Mouse (Mus musculus) hindbrain, embryonic 16.5 days (tissue): ENCODE measurements around the gene BC037034. TPM values are rescaled to one million over a fixed set of nuclear protein-coding genes. Genes with fewer than 3 reads are reported as not detected.

Experiments
- ATAC-seq: fragments of 200-750 bp; cut with Nextera tagmentation; 2 replicates; pipeline ENCODE4 v1.8.0; 2017; ENCODE audit warnings: moderate TSS enrichment, moderate library complexity
- H3K27ac ChIP-seq: fragments of 300-500 bp; sonication (generic); 2 replicates; pipeline ENCODE4 v1.5.1; 2014; ENCODE audit warnings: low read depth, mild to moderate bottlenecking, control low read depth, low read length, moderate library complexity
- H3K27me3 ChIP-seq: fragments of 300-500 bp; sonication (generic); replicated peaks from 2 replicates; pipeline ENCODE4 v1.6.1; 2014; ENCODE audit warnings: low read length; ENCODE audit not compliant: control insufficient read depth, insufficient read depth
- H3K36me3 ChIP-seq: fragments of 300-500 bp; sonication (generic); 2 replicates; pipeline ENCODE4 v1.6.1; 2014; ENCODE audit warnings: mild to moderate bottlenecking, low read length, moderate library complexity, mixed read lengths; ENCODE audit not compliant: control insufficient read depth, insufficient read depth
- H3K4me1 ChIP-seq: fragments of 300-500 bp; sonication (generic); 2 replicates; pipeline ENCODE4 v1.6.1; 2014; ENCODE audit warnings: low read depth, low read length; ENCODE audit not compliant: control insufficient read depth, insufficient read depth
- H3K4me2 ChIP-seq: fragments of 300-500 bp; sonication (generic); 2 replicates; pipeline ENCODE4 v1.6.1; 2014; ENCODE audit warnings: mild to moderate bottlenecking, low read length, control low read depth, moderate library complexity
- H3K4me3 ChIP-seq: fragments of 300-500 bp; sonication (generic); 2 replicates; pipeline ENCODE4 v1.5.1; 2014; ENCODE audit warnings: mild to moderate bottlenecking, low read length, control low read depth, moderate library complexity
- H3K9ac ChIP-seq: fragments of 300-500 bp; sonication (generic); 2 replicates; pipeline ENCODE4 v1.6.1; 2014; ENCODE audit warnings: low read depth, mild to moderate bottlenecking, control low read depth, low read length, moderate library complexity
- H3K9me3 ChIP-seq: fragments of 300-500 bp; sonication (generic); 2 replicates; pipeline ENCODE4 v1.6.1; 2014; ENCODE audit warnings: mild to moderate bottlenecking, low read length, moderate library complexity; ENCODE audit not compliant: control insufficient read depth
- WGBS: fragments of 180-500 bp; shearing (Covaris S2); extraction: QIAGEN DNeasy Blood & Tissue Kit; methylation state at CpG from one replicate; pipeline ENCODE4 v1.1.7; 2014; 5-methylcytosine and 5-hydroxymethylcytosine counted together
- polyA plus RNA-seq: library from polyadenylated mRNA; unstranded; fragments of >200 nt; fragmentation: Nextera tagmentation; extraction: Ambion mirVana; gene quantifications from 2 replicates; pipeline ENCODE4 v1.2.1, GENCODE M21; 2015

BC037034 gene
- polyA plus RNA-seq, 1 experiment from 2014 or later: 15.3 TPM

GRCm38 (mm10) chr5:138258078-138258477 is 5.8 kb downstream of the BC037034 start:
- H3K9me3 ChIP-seq: no peaks in the 10 kb centered on the region
- H3K36me3 ChIP-seq: peaks cover 24% of the 10 kb centered on the region
- no peak overlapping the region for H3K4me2 ChIP-seq
- H3K27ac ChIP-seq: no peak overlapping the region
- H3K4me3 ChIP-seq: no peak overlapping the region
- H3K4me1 ChIP-seq: peaks cover 21% of the 10 kb centered on the region
- WGBS: 94% methylated on average over 3 of the region's 3 CpGs
- no peak overlapping the region for H3K9ac ChIP-seq
- H3K27me3 ChIP-seq: no peaks in the 10 kb centered on the region
- ATAC-seq: no peak

GRCm38 (mm10) chr5:138257585-138257978 is 6.3 kb downstream of the BC037034 start:
- H3K27me3 ChIP-seq: no peaks in the 10 kb centered on the region
- H3K27ac ChIP-seq: no peak overlapping the region
- no peak overlapping the region for H3K9ac ChIP-seq
- no peak overlapping the region for H3K4me3 ChIP-seq
- peaks cover 24% of the 10 kb centered on the region for H3K36me3 ChIP-seq
- no peaks in the 10 kb centered on the region for H3K9me3 ChIP-seq
- no peak for ATAC-seq
- H3K4me2 ChIP-seq: no peak overlapping the region
- peaks cover 16% of the 10 kb centered on the region for H3K4me1 ChIP-seq
- WGBS: 94% methylated on average over 4 of the region's 4 CpGs

- Histone ChIP-seq H3K9ac (no peak overlapping the region), H3K27ac (no peak overlapping the region), H3K9me3 (no peaks in the 10 kb centered on the region), H3K4me3 (no peak overlapping the region), H3K4me2 (no peak overlapping the region), H3K36me3 (peaks cover 24% of the 10 kb centered on the region), H3K27me3 (no peaks in the 10 kb centered on the region), H3K4me1 (peaks cover 12% of the 10 kb centered on the region)
- no peak for ATAC-seq
- WGBS: 89% methylated on average over 10 of the region's 10 CpGs
These were observed 6.8 kb downstream of the BC037034 start for GRCm38 (mm10) chr5:138256966-138257584.

- WGBS: 13% methylated on average over 7 of the region's 7 CpGs
- Histone ChIP-seq H3K4me1 (peaks cover 12% of the 10 kb centered on the region), H3K9ac (peak overlapping the region; percentile 78), H3K36me3 (peaks cover 21% of the 10 kb centered on the region), H3K4me2 (peak overlapping the region; percentile 97), H3K27me3 (no peaks in the 10 kb centered on the region), H3K27ac (peak overlapping the region; percentile 87), H3K4me3 (peak overlapping the region; percentile 76), H3K9me3 (no peaks in the 10 kb centered on the region)
- no peak; the same call in 1 of the 2 replicates for ATAC-seq
These were observed 7.8 kb downstream of the BC037034 start for GRCm38 (mm10) chr5:138256094-138256467.

GRCm38 (mm10) chr5:138255353-138256093 is 8.3 kb downstream of the BC037034 start, which contains the start of gene Lamtor4:
Gene Lamtor4, plus strand, starts transcription at chr5:138255482.
- Histone ChIP-seq H3K27ac (peak within 1 kb of the TSS; percentile 87), H3K4me3 (peak within 1 kb of the TSS; percentile 76), H3K36me3 (peaks cover 21% of the 10 kb centered on the region), H3K27me3 (no peaks in the 10 kb centered on the region), H3K9ac (peak within 1 kb of the TSS; percentile 78), H3K9me3 (no peaks in the 10 kb centered on the region), H3K4me1 (peaks cover 12% of the 10 kb centered on the region), H3K4me2 (peak within 1 kb of the TSS; percentile 97)
- under 1% methylated on average over 38 of the region's 38 CpGs for WGBS
- ATAC-seq: peak; percentile 100

- 92% methylated on average over 3 of the region's 3 CpGs for WGBS
- H3K9ac ChIP-seq: no peak overlapping the region
- no peaks in the 10 kb centered on the region for H3K27me3 ChIP-seq
- H3K4me2 ChIP-seq: no peak overlapping the region
- H3K27ac ChIP-seq: no peak overlapping the region
- H3K4me1 ChIP-seq: peaks cover 12% of the 10 kb centered on the region
- H3K4me3 ChIP-seq: no peak overlapping the region
- H3K9me3 ChIP-seq: no peaks in the 10 kb centered on the region
- ATAC-seq: no peak
- H3K36me3 ChIP-seq: 0 out of 2 replicates have a peak, but pooled peaks cover 2% of the 10 kb centered on the region
These were observed 10.8 kb downstream of the BC037034 start for GRCm38 (mm10) chr5:138253061-138253460.

- no peak for ATAC-seq
- H3K4me3 ChIP-seq: no peak overlapping the region
- no peaks in the 10 kb centered on the region for H3K36me3 ChIP-seq
- H3K27me3 ChIP-seq: no peaks in the 10 kb centered on the region
- H3K4me1 ChIP-seq: peaks cover 5% of the 10 kb centered on the region
- H3K4me2 ChIP-seq: no peak overlapping the region
- H3K27ac ChIP-seq: no peak overlapping the region
- H3K9me3 ChIP-seq: no peaks in the 10 kb centered on the region
- H3K9ac ChIP-seq: no peak overlapping the region
- 86% methylated on average over 12 of the region's 12 CpGs for WGBS
These were observed 12.7 kb downstream of the BC037034 start for GRCm38 (mm10) chr5:138251144-138251543.

- 56% methylated on average over 2 of the region's 2 CpGs for WGBS
- H3K4me3 ChIP-seq: no peak overlapping the region
- H3K9ac ChIP-seq: no peak overlapping the region
- ATAC-seq: no peak
- no peak overlapping the region for H3K27ac ChIP-seq
- no peaks in the 10 kb centered on the region for H3K9me3 ChIP-seq
- H3K36me3 ChIP-seq: no peaks in the 10 kb centered on the region
- H3K27me3 ChIP-seq: no peaks in the 10 kb centered on the region
- H3K4me1 ChIP-seq: no peaks in the 10 kb centered on the region
- no peak overlapping the region for H3K4me2 ChIP-seq
These were observed 22.3 kb downstream of the BC037034 start for GRCm38 (mm10) chr5:138241511-138241910.

GRCm38 (mm10) chr5:138234224-138234623 is 29.6 kb downstream of the BC037034 start:
- Histone ChIP-seq H3K9ac (no peak overlapping the region), H3K4me1 (no peaks in the 10 kb centered on the region), H3K4me2 (no peak overlapping the region), H3K36me3 (no peaks in the 10 kb centered on the region), H3K9me3 (no peaks in the 10 kb centered on the region), H3K27ac (no peak overlapping the region), H3K4me3 (no peak overlapping the region), H3K27me3 (no peaks in the 10 kb centered on the region)
- no peak for ATAC-seq
